Mouse (Mus musculus): ENCODE data around the gene Rrbp1.

The Rrbp1 gene

DNA sequence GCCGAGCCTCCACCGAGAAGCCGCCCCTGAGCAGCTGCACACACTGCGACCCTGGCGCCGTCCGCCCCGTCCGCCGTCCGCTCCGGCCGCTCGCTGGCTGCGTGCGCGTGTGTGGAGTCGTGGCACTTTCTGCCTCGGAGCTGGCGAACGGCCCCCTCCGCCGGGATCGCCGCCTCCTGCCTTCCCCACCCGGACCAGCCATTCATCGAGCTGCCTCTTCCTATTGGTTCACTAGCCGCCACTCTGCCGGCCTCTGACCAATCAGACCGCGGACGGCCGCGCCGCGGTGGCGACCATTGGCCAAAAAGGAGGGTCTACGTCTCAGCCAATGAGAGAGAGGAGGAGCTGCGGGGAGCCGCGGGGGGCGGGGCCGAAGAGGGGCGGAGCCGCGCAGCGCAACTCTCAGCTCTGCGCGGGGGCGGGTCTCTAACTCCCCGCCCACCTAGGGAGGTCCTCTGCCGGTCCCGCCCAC lies at the start of gene Rrbp1:
TSS of gene Rrbp1 (minus strand) at position 184 of the 472 bp plus-strand sequence.
- in situ Hi-C loops (cut with MboI; ENCODE audit: low pct_unique_long_range_greater_than_20kb in 1 of 2, low sequenced_read_pairs in 2 of 2, unreplicated experiment in 1 of 2) = loop anchor here in 1 of 2 experiments (25.0 kb wide), 1 partner anchor 201 kb away; no protein-coding TSS in a partner anchor

DNA sequence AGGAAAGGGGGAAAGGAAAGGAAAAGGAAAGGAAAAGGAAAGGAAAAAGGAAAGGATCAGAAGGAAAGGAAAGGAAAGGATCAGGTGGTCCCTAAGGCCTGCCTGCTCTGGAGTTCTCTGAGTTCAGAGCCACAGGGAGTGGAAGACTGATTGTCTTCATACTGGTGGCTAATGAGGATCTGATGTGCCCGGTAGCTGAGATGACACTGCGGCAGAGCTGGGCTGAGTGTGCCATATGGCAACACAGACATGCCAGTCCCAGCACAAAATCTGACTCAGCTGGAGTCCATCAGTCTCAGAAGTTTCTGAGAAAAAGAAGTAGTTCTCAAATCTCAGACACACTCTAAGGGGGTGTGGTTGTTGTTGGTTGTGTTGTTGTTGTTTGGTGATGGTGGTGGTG lies 46.7 kb upstream of the Rrbp1 start:
- in situ Hi-C loops (cut with MboI; ENCODE audit: low pct_unique_long_range_greater_than_20kb in 1 of 2, low sequenced_read_pairs in 2 of 2, unreplicated experiment in 1 of 2) = no loop called here

DNA sequence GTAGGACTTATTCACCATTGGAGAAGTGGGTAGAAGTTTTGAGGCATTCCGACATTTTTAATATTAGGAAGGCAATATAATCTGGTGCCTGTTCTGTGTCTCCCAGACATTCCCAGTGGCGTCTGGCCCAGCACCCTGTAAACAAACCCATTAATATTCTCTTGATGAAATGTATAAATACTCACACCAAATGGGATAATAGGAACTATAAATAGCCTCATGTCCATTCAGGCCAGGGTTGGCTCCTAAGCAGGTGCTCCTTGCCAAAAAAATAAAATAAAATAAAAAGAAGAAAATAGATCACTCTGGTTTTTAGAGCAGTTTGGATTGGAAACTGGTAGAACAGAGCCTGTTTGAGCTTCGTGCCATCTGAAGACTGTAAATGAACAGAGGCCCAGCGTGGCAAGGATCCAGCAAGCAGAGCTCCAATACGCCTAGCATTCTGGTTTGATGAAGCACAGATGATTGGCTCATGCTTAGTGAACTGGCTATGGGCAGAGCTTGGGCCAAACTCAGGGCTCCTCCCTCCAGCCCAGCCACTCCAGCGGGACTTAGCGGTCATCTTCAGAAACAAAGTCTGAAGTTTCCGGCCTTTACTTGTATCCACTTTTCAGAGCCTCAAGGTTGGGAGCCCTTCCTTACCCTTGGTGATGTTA lies 41.5 kb upstream of the Rrbp1 start:
- in situ Hi-C loops (cut with MboI; ENCODE audit: low pct_unique_long_range_greater_than_20kb in 1 of 2, low sequenced_read_pairs in 2 of 2, unreplicated experiment in 1 of 2) = no loop called here

DNA sequence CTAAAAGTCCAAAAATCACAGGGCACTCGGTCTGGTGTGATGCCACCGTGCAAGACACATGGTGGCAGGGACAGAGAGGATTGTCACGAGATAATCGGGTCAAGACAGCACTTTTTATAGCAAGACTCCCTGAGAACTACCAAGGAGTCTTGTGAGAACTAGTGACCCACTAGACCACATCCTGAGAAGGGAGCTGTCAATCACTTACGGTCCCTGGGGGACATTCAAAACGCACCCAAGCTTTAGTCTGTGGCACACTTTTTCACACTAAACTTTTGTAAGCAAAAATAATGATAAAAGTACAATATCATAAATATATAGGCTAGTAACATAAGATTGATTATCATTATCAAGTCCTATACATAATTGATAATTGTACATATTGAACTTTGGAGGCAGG lies 39.8 kb upstream of the Rrbp1 start:
- in situ Hi-C loops (cut with MboI; ENCODE audit: low pct_unique_long_range_greater_than_20kb in 1 of 2, low sequenced_read_pairs in 2 of 2, unreplicated experiment in 1 of 2) = no loop called here

DNA sequence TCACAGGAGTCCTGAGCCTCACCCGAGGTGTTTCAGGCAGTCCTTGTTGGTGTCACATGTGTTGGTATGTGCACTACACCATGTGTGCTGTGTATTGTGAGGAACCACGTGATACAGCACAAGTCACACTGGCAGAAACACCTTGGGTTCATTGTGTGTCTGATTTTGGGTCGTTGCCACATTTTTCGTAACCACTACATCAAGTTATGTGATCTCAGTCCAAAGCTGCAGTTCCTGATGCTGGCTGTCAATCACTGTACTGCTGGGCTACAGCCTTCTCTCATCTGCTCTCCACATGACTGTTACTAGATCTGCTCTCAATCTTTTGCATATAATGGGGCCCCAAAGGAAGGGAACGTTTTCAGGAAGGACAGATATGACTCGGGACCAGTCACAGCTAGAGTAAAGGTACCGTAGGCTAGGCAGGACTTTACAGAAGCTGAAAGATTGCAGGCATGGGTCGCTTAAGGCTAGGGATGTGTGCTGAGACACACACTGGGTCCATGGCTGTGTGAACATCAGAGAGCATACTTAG lies 39.1 kb upstream of the Rrbp1 start:
- in situ Hi-C loops (cut with MboI; ENCODE audit: low pct_unique_long_range_greater_than_20kb in 1 of 2, low sequenced_read_pairs in 2 of 2, unreplicated experiment in 1 of 2) = no loop called here

DNA sequence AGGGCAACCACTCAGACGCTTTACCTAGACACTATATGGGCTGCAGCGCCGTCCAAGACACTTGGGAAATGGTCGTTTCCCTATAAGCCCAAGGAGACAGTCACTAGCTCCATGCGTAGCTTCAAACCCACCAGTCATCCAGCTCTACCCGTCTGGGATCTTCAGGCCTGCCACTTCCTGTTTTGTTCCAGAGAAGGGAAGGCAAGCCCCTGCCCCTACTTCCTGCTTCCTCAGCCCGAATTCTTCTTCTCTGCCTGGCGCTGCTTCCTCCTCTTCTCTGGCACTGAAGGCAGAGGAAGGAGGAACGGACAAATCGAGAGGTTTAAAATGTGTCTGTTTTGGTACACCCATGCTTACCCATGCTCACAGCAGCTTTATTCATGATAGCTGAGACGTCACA lies 35.9 kb upstream of the Rrbp1 start:
- in situ Hi-C loops (cut with MboI; ENCODE audit: low pct_unique_long_range_greater_than_20kb in 1 of 2, low sequenced_read_pairs in 2 of 2, unreplicated experiment in 1 of 2) = no loop called here

DNA sequence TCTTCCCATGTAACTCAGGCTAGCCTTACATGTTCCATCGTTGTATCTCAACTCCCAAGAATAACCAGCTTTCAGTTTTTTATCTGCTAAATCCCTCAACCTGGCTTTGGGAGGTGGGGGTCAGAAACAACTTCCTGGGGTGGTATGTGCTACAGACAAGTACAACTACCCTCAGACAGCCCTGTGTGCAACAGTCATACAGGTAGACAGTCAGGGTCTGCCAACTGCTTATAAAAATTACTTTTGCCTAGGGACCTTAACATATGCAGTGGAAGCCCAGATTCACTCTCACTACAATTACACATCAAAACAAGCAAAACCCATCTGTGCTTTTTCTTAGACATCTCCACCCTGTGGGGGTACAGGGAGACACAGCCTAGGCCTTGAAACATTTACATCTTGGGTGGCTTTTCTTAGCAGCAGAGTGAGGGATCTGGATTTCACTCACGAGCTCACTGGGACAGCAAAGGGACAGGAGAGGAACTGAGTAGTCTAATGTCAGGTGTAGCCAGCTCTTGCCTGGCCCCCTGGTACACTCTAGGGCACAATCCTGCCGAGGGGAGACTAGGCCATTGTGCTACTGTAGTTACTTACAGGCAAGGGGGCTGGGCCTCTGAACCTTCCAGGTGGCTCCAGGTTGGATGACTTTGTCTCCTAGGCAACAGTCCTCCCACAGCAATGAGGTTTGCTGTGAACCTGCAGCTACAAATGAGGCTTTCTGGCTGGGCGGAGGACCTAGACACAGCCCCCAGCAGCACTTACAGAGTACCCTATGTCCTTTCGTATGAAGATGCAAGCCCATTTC lies 34.9 kb upstream of the Rrbp1 start:
- in situ Hi-C loops (cut with MboI; ENCODE audit: low pct_unique_long_range_greater_than_20kb in 1 of 2, low sequenced_read_pairs in 2 of 2, unreplicated experiment in 1 of 2) = no loop called here

DNA sequence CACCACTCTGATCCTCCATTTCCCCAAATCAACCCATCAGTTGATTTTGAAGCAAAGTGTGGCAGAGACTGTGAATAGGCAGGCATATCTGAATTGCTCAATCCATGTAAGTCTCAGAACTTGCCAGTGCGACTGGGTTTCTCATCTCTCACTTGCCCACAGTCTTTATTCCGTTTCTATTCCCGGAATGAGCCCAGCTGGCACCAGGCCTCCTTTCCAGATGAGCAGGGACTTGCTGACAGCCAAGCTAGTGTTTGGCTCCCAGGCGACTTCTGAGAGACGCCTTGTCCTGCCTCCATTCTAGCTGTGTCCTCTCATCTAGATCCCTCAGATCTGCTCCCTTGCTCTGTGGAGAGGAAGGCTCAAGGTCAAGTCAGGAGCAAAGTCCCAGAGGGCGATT lies 33.7 kb upstream of the Rrbp1 start:
- in situ Hi-C loops (cut with MboI; ENCODE audit: low pct_unique_long_range_greater_than_20kb in 1 of 2, low sequenced_read_pairs in 2 of 2, unreplicated experiment in 1 of 2) = no loop called here

DNA sequence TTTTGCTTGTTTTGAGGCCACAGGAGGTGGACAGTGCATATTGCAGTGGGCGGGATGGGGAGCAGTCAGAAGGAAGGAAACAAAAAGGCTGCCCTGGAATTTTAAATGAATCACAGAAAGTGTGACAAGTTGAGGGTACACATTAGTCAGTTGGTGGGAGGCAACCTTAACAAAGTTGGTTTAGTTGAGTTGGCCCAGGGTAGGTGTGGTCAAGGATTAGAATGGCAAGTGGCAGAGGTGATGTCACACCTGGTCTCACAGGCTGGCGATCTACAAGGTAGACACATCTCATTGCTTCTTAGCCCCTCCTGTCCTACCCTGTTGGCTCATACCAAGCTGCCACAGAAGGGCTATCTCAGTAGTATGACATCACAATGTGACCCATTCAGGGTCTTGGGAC lies 21.6 kb upstream of the Rrbp1 start, which contains the start of gene Banf2:
TSS of gene Banf2 (plus strand) at position 396 of the 400 bp plus-strand sequence.
- in situ Hi-C loops (cut with MboI; ENCODE audit: low pct_unique_long_range_greater_than_20kb in 1 of 2, low sequenced_read_pairs in 2 of 2, unreplicated experiment in 1 of 2) = no loop called here

DNA sequence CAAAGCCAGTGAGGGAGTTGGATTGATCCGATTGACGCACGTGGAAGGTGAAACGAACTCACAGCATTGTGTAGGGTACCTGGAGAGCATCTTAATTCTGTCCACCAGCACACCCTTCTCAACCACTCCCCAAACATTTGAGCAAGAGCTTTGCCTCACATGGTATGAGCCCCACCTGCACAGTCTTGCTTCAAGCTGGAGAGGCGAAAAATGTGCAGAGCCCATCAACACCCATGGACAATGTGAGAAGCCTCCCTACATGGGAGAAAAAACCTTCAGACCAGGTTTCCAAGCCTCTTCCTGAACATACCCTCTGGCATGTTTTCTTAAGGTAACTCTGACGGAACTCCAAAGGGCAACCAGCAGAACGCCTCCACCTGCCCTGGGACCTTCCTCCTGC lies 19.7 kb upstream of the Rrbp1 start:
- in situ Hi-C loops (cut with MboI; ENCODE audit: low pct_unique_long_range_greater_than_20kb in 1 of 2, low sequenced_read_pairs in 2 of 2, unreplicated experiment in 1 of 2) = no loop called here

DNA sequence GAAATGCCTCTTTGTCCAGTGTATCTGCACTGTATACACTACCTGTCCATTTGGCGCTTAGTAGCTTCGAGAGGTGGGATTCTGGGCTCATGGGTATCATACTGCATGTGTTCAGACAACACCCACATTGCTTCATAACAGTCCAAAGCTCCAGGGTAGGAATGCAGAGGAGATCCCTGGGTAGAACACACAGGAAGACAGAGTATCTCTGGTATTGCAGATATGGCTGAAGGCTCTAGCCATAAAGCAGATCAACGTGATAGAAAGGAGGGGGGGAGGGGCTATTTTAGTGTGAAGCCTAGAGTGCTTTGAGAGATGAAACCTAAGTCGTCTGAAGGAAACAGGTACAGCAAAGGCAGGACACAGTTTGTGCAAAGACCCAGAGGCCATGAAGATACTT lies 15.4 kb upstream of the Rrbp1 start:
- in situ Hi-C loops (cut with MboI; ENCODE audit: low pct_unique_long_range_greater_than_20kb in 1 of 2, low sequenced_read_pairs in 2 of 2, unreplicated experiment in 1 of 2) = no loop called here

DNA sequence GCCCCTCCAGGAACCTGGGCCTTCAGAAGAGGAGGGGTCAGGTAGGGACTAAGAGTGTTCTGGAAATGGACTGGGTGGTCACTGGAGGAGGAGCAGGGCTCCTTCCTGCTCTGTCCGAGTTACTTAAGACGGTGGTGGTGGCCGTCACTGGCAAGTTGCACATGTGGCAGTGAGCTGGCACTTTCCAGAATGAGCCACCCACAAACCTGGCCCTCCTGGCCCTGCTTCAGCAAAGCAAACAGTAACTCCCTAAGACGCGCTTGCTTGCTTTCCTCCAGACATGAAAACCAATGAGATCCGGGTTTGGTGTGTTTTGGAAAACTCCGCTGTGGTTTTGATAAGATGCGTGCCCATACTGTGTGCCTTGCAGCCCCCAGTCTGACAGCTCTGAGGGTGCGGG lies 14.3 kb upstream of the Rrbp1 start:
- in situ Hi-C loops (cut with MboI; ENCODE audit: low pct_unique_long_range_greater_than_20kb in 1 of 2, low sequenced_read_pairs in 2 of 2, unreplicated experiment in 1 of 2) = no loop called here

DNA sequence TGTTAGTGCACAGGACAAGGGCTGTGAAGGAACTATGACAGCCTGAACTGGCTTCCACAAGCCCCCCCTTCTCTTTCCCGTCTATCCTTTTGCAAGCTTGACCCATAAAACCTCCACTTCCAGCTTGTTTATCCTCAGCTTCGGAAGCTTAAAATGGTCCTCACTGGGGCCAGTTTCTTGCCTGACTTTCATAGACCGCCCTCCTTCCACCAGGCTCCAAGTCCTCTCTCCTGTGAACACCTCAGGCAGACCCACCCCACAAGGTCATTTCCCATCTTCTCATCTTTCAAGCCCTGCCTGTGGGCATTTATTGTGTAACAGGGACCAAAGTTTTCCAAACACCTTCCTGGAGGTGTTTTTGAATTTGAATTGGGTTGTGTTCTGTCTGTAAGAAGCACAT lies 11.4 kb upstream of the Rrbp1 start:
- in situ Hi-C loops (cut with MboI; ENCODE audit: low pct_unique_long_range_greater_than_20kb in 1 of 2, low sequenced_read_pairs in 2 of 2, unreplicated experiment in 1 of 2) = loop anchor here in 1 of 2 experiments (25.0 kb wide), 1 partner anchor 190 kb away; no protein-coding TSS in a partner anchor

DNA sequence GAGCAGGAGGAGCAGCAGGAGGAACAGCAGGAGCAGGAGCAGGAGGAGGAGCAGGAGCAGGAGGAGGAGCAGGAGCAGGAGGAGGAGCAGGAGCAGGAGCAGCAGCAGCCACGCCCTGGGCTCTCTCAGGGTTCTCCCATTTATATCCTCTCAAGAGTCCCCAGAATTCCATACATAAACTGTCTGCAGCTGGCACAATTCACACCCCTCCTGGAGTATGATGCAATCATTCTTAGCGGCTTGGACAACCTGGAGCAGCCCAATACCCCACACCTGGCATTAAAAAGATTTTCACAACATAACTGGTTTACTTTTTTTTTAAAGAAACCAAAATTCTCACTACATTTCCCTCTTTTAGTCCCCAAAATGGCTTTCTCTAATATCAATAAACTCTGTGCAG lies 8.9 kb upstream of the Rrbp1 start:
- in situ Hi-C loops (cut with MboI; ENCODE audit: low pct_unique_long_range_greater_than_20kb in 1 of 2, low sequenced_read_pairs in 2 of 2, unreplicated experiment in 1 of 2) = loop anchor here in 1 of 2 experiments (25.0 kb wide), 1 partner anchor 192 kb away; no protein-coding TSS in a partner anchor

DNA sequence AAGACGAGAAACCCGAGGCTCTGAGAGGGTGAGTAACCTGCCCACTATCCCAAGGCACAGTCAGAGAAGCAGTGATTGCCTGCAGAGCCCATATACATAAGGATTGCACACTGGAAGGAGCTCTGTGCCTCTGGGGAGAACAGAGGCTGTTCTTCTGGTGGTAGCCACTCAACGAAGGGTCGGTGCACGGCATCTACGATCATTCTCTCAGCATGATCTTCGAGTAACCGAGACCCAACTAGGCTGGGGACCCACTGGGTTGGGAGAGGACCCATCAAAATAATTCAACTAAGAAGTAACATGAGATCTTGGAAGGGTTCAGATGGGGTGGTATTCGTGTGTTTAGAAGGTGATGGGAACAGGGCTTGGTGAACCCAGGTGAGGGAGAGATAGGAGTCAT lies 4.8 kb upstream of the Rrbp1 start:
- in situ Hi-C loops (cut with MboI; ENCODE audit: low pct_unique_long_range_greater_than_20kb in 1 of 2, low sequenced_read_pairs in 2 of 2, unreplicated experiment in 1 of 2) = loop anchor here in 1 of 2 experiments (25.0 kb wide), 1 partner anchor 196 kb away; no protein-coding TSS in a partner anchor

DNA sequence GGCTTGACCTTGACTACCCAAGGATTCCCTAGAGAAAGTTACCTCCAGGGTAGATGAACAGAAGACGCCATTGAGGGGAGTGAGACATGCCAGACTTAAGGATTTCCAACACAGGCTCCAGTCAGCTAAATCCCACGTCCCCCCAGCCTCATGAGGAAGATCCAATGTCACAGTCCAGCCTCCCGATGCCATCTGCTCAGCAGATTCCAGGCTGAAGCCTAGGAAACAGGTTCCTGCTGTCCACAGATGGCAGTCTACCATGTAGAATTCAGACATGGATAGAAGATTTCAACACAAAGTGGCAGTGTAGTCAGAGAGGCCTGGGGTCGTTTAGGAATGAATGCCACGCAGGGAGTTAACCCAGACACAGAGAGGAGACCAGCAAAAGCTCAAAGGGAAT lies 3.4 kb upstream of the Rrbp1 start:
- in situ Hi-C loops (cut with MboI; ENCODE audit: low pct_unique_long_range_greater_than_20kb in 1 of 2, low sequenced_read_pairs in 2 of 2, unreplicated experiment in 1 of 2) = loop anchor here in 1 of 2 experiments (25.0 kb wide), 1 partner anchor 198 kb away; no protein-coding TSS in a partner anchor

DNA sequence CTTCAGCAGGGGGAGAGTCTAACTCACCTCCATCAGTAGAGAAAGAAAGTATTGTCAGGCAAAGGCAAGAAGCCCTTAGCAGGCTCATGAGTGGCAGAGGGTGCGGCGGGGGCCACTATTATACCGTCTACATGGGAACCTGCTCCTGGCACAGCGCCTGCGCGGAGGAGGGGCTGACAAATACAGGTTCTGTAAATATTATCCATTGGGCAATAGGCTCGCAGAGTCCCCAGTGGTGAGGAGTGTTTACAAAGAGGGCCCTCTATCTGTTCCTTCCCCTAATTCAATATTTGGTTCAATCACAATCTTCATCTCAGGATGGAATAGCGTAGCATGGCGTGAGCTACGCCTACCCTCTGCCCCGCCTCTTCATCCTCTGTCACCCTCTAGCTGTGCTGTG lies 3.0 kb upstream of the Rrbp1 start:
- in situ Hi-C loops (cut with MboI; ENCODE audit: low pct_unique_long_range_greater_than_20kb in 1 of 2, low sequenced_read_pairs in 2 of 2, unreplicated experiment in 1 of 2) = loop anchor here in 1 of 2 experiments (25.0 kb wide), 1 partner anchor 198 kb away; no protein-coding TSS in a partner anchor

DNA sequence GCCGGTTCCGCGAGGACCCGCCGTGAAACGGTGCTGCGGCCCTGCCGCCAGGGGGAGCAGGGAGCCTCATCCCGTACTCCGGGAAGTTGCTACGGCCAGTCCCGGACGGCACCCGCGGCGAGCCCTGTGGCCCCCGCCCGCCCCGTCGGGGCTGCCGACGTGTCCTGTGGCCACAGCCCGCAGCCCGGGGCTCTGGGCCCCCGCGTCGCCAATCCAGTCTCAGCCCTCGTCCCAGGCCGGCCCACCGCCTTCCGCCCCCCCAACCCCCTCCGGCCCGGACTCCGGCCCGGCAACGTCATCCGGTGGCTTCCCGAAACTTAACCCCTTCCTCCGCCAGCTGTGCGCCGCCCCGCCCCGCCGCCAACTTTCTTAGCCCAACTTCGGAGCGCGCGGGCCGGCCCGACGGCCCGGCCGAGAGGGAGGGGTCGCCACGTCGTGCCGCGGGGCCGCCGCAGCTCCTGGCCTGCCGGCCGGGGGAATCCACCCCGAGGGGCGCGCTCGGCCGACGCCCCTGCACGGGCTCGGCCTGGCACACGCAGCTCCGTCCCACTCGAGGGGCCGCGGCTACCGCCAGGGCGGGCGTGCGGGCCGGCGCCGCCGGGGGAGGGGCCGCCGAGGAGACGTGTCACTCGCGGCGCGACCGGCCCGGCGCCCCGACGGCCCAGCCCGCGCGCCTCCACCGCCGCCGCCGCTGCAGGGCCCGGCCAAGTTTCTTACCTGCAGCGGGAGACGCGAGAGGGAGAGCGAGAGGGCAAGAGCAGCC lies 600 bp downstream of the Rrbp1 start:
- in situ Hi-C loops (cut with MboI; ENCODE audit: low pct_unique_long_range_greater_than_20kb in 1 of 2, low sequenced_read_pairs in 2 of 2, unreplicated experiment in 1 of 2) = loop anchor here in 1 of 2 experiments (25.0 kb wide), 1 partner anchor 202 kb away; no protein-coding TSS in a partner anchor
